Mouse (Mus musculus) retina, postnatal 1 day (tissue): ENCODE measurements around the gene Abhd8.

Experiments used
- DNase-seq: peaks from one replicate; pipeline ENCODE4 v3.0.0-alpha.2; 2012

Abhd8 gene

DNA sequence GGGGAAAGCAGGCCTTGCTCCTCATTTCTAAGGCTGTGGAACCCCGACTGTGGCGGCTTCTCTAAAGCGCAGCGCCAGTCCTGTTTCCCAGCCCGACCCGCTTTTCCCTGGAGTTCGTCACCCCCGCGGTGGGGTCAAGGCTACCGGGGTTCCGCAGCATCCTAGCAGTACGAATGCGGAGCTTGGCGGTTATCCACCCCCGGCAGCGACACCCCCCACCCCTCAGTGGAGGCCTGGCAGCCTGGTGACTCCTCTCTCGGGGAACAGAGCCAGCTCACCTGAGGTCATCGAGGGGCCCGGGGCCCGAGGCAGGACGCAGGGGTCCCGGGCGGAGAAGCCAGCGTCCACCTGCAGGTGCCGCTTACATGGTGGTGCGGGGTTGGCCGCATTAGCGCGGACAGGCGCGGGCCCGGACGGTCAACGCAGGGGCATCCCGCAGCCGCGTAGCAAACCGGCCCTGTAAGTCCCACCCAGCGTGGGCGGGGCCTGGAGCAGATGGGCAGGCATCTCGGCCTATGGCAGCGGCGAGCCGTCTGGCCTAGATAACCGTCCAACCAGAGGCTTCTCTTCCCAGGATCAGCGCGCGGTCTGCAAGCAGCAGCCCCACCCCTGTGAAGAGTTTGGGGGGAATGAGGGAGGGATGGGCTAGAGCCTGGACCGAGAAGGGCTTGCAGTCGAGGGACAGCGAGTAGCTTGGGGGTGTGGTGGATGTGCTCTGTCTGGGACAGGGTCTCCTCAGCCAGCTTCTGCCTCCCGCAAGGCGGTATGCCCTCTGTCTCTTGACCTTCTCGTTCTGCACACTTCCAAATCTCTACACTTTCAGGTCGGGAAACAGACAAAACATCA, at the start of gene Abhd8:
Abhd8 (minus strand) TSS at position 468 of the 846 bp plus-strand sequence.
- peak; percentile 99 for DNase-seq

GRCm38 (mm10) chr8:71511644-71512043, 48.2 kb upstream of the Abhd8 start, which contains the start of gene Plvap:
TSS of gene Plvap (minus strand) at chr8:71511752.
- DNase-seq: no peak

DNA sequence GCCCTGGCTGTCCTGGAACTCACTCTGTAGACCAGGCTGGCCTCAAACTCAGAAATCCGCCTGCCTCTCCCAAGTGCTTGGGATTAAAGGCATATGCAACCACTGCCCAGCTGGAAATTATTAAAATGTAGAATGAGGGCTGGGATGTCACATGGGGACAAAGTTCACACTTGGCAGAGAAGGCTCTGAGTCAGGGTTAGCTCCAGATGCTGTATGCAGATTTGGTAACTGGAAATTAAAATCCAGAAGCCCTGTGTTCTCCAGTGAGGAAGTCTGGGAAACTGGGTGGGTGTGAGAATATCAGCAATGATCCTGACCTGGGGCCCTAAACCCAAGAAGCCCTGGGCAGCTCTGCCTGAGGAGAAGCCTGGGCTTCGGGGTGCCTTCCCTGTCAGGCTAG, 45.9 kb upstream of the Abhd8 start:
- DNase-seq: no peak

DNA sequence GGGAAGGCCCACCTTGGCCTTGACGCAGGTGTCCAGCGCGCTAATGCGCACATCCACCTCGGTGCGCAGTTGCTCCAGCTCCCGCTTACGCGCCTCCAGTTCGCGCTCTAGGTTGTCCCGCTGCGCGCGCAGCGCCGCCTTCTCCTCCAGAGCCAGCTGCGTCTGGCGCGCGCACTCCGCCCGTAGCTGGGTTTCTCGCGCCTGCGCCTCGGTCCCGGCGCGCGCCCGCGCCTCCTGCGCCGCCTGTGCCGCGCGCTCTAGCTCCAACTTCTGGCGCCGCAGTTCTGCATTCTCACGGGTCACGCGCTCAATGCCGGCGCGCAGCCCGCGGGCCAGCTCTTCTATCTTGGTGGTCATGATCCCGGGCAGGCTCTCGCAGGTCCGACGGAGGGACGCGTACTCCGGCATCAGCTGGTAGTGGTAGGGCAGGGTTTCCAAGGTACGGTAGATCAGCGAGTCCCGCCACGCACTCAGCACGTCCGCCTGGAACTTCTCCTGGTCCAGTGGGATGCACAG, 44.2 kb upstream of the Abhd8 start:
- peak; percentile 89 for DNase-seq

GRCm38 (mm10) chr8:71505979-71506378, 42.5 kb upstream of the Abhd8 start:
- DNase-seq: no peak

DNA sequence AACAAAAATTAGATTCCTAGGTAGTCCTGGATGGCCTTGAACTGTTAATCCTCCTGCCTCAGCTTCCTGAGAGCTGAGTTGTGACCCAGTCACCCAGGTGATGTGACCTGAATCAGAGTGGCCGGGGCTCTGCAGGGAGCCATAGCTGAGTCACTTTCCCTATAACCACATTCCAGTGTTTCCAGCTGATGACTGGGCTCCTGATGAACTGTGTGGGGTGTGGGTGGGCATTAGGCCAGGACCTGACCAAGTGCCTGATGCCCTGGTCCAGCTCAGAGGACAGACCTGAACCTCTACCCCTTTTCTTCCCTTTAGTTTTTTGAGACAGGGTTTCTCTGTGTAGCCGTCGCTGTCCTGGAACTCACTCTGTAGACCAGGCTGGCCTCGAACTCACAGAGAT, 41.9 kb upstream of the Abhd8 start:
- no peak for DNase-seq

GRCm38 (mm10) chr8:71504349-71504748, 40.9 kb upstream of the Abhd8 start:
- DNase-seq: no peak

GRCm38 (mm10) chr8:71498816-71499690, 35.6 kb upstream of the Abhd8 start:
- peak; percentile 19 for DNase-seq

DNA sequence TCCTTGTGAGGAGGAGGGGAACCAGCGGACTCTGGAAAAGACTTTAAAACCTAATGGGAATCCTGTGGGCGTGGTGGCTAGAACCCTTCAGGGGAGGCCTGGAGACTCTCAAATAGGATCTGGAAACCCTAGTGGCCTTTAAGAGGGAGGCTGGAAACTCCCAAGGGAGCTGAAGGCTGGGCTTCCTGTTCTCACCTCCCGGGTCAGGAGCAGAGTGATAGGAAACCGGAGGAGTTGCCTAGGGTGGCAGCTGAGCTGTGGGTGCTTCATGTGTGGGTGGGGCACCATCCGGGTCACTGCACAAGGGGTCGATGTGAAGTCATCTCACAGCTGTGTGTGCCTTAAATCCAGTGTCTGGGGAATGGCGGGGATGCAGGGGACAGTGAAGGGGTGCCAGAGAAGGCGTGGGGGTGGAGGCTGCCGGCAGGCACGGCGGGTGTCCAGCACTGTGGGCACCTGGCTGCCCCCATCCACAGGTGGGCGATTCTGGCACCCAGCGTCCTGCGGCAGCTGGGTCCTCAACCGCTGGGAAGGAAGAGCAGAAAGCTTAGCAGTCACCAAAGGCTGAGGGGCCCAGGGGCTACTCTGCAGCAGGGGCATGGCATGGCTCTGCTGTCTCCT, 34.5 kb upstream of the Abhd8 start:
- no peak for DNase-seq

GRCm38 (mm10) chr8:71497077-71497645, 33.7 kb upstream of the Abhd8 start:
- DNase-seq: no peak

GRCm38 (mm10) chr8:71496481-71496880, 33.0 kb upstream of the Abhd8 start:
- peak; percentile 60 for DNase-seq

DNA sequence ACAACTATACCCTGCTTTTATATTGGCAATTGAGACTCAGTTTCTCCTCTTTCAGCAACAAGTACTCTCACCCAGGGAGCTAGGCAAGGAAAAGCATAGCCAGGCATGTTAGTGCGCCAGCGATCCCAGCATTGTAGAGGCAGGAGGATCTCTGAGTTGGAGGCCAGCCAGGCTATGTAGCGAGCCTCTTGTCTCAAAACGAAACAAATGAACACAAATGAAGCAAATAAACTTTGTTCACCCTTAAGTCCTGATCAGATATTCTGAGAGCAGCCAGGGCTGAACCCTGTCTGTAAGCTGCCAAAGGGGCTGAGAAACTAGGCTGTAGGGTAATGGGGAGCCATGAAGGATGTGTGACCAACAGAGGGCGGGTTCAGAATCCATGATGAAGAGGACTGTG, 32.4 kb upstream of the Abhd8 start:
- no peak for DNase-seq

GRCm38 (mm10) chr8:71495039-71495438, 31.6 kb upstream of the Abhd8 start:
- DNase-seq: peak; percentile 88

- DNase-seq: peak; percentile 98
Measured at GRCm38 (mm10) chr8:71488454-71488853, 25.0 kb upstream of the Abhd8 start.

DNA sequence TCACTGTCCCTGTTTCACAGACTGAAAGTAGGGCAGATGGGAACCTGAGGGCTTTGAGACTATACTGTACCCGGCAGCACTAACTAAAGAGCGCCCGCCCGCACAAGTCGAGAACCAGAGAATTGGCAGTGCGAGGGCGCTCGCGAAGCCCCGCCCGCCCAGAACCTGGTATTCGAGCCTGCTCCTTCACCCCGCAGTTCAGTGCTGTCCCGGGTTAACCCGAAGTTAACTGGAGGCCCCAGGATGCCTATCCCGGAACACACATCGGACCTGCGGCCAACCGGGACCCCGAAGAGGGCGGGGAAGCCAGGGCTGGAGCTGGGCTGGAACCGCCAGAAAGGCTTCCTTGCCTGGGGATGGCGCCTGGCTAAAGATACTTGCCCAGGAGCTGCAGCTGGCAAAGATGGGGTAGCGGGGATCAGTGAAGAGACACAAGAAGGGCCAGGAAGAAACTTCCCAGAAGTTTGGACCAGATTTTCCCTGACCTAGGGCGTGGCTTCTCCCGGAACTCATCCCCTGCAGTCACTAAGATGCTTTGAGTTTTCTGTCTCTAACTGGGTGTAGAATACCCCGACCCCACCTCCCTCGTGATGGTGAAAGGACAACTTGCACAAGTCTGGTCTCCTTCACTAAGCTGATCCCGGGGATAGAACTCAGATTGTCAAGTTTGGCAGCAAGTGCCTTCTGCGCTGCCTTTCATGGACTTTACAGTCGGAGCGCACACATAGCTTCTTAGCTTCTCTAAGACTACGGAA, 24.4 kb upstream of the Abhd8 start, which contains the start of gene Gtpbp3:
Gtpbp3 (plus strand) TSS at position 413 of the 755 bp plus-strand sequence.
- peak; percentile 89 for DNase-seq

- DNase-seq: no peak
Measured at GRCm38 (mm10) chr8:71486136-71486529, 22.7 kb upstream of the Abhd8 start.

- DNase-seq: peak; percentile 97
Measured at GRCm38 (mm10) chr8:71485142-71486135, 22.0 kb upstream of the Abhd8 start, which contains the start of gene Ano8. TSS of gene Ano8 (minus strand) at chr8:71485963.

DNA sequence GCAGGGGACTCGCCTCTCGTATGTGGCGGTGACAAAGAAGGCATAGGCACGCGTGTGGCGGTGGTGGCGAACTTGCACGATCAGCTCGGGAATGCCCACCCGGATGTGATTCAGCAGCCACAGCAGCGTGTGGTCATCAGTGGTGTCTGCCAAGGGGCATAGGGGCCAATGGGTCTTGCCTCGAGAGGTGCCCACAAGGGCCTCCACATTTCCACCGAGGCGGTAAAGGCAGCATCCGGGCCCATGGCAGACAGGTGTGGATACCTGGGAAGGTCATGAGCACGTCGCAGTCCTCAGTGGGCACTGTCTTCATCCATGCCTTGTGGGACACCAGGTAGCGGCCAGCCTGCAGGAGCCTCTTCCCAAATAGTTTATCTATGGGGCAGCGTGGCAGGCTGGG, 21.3 kb upstream of the Abhd8 start:
- DNase-seq: no peak

DNA sequence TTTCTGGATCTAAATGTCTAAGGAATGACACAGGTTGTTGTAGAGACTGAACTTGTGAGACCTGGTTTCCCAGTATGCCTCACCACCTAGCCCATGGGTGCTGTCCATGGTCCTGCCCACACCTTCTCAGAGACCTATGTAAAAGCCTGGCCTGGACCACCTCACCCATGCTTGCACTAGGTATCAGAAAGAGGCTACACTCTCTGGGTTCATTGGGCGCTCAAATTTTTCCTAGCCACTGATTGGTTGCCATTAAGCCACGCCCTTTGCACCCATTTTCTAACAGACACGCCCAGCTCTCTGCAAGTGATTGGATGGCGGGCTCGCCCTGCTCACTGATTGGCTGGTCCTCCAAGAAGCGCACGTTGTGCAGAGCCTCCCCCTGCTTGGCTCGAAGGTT, 20.5 kb upstream of the Abhd8 start:
- peak; percentile 58 for DNase-seq

DNA sequence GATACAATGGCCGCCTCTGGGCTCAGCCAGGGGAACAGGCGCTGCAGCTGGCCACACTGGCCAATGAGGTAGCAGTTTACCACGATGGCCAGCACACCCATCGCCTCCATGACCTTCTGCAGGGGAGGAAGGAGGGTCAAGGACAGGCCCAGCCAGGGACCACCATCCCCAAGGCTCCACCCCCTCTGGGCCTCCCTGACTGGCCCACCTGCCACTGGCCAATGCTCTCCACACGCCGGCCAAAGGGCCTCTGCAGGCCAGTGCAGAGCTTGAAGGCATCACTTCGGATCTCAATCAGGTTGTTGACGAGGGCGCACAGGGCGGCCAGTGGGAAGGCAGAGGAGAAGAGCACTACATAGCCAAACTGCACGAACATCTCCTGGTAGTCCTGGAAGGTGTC, 15.5 kb upstream of the Abhd8 start:
- no peak for DNase-seq
